Mouse (Mus musculus) spleen, adult 2 months (tissue): Measurements from ENCODE around the gene Neb.

Experiments
- CTCF ChIP-seq: fragments of 200-500 bp; IDR thresholded peaks from 2 replicates; pipeline ENCODE4 v1.5.1; 2011; ENCODE audit warnings: mild to moderate bottlenecking, inconsistent platforms; ENCODE audit not compliant: insufficient read depth, insufficient read length, insufficient replicate concordance; ENCODE audit errors: extremely low read depth
- POLR2A ChIP-seq: fragments of 200-500 bp; IDR thresholded peaks from 2 replicates; pipeline ENCODE4 v1.6.1; 2011; ENCODE audit warnings: low read depth, low read length, inconsistent platforms

DNA sequence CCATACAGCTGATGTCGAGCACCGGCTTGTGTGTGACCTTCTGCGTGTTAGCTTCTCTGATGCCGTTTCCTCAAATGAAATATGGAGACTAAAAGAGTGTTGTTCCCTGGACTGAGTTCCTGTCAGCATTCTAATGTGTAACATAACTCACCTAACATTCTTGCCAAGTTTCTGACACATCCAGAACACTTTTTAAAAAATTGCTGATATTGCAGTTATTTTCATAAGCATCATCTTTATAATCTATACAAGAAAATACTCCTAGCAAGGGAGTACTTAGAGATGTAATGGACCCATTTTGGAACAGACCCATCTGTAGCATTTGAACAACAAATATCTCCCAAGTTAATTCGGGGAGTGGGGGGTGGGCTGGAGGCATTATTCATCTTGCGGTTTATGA lies 8.7 kb downstream of the Neb start:
- no peak for TF ChIP-seq CTCF
- TF ChIP-seq POLR2A: no peak
